Mouse (Mus musculus) stomach, embryonic 16.5 days (tissue): Measurements from ENCODE around the gene Ubb. TPM values are rescaled to one million over a fixed set of nuclear protein-coding genes. Genes with fewer than 3 reads are reported as not detected.

Source experiments
- ATAC-seq: fragments of 200-750 bp; cut with Nextera tagmentation; 2 replicates; pipeline ENCODE4 v1.8.0; 2017; ENCODE audit warnings: moderate number of reproducible peaks, moderate TSS enrichment; ENCODE audit not compliant: insufficient read depth, low FRiP score
- H3K27ac ChIP-seq: fragments of 300-500 bp; sonication (generic); 2 replicates; pipeline ENCODE4 v1.5.1; 2014; ENCODE audit warnings: low read length
- H3K27me3 ChIP-seq: fragments of 300-500 bp; sonication (generic); 2 replicates; pipeline ENCODE4 v1.6.1; 2014; ENCODE audit warnings: low read length, control low read depth, mixed read lengths; ENCODE audit not compliant: control insufficient read depth, insufficient read depth
- H3K36me3 ChIP-seq: fragments of 300-500 bp; sonication (generic); 2 replicates; pipeline ENCODE4 v1.6.1; 2014; ENCODE audit warnings: low read length; ENCODE audit not compliant: control insufficient read depth, insufficient read depth
- H3K4me1 ChIP-seq: fragments of 300-500 bp; sonication (generic); 2 replicates; pipeline ENCODE4 v1.6.1; 2014; ENCODE audit warnings: low read length, control low read depth, mixed read lengths; ENCODE audit not compliant: control insufficient read depth, insufficient read depth
- H3K4me2 ChIP-seq: fragments of 300-500 bp; sonication (generic); 2 replicates; pipeline ENCODE4 v1.6.1; 2014; ENCODE audit warnings: low read depth, low read length, mixed read lengths
- H3K4me3 ChIP-seq: fragments of 300-500 bp; sonication (generic); replicated peaks from 2 replicates; pipeline ENCODE4 v1.5.1; 2014; ENCODE audit warnings: mild to moderate bottlenecking, low read length
- H3K9ac ChIP-seq: fragments of 300-500 bp; sonication (generic); 2 replicates; pipeline ENCODE4 v1.6.1; 2014; ENCODE audit warnings: low read length
- H3K9me3 ChIP-seq: fragments of 300-500 bp; sonication (generic); replicated peaks from 2 replicates; pipeline ENCODE4 v1.6.1; 2016; ENCODE audit warnings: low read length, control low read depth; ENCODE audit not compliant: control insufficient read depth
- WGBS: fragments of 180-500 bp; shearing (Covaris S2); extraction: QIAGEN DNeasy Blood & Tissue Kit; methylation state at CpG from one replicate; pipeline ENCODE4 v1.1.7; 2014; 5-methylcytosine and 5-hydroxymethylcytosine counted together
- polyA plus RNA-seq: library from polyadenylated mRNA; unstranded; fragments of >200 nt; fragmentation: Nextera tagmentation; extraction: Ambion mirVana; gene quantifications from 2 replicates; pipeline ENCODE4 v1.2.1, GENCODE M21; 2015

Ubb gene
- polyA plus RNA-seq, 1 experiment from 2014 or later = 2,665 TPM

DNA sequence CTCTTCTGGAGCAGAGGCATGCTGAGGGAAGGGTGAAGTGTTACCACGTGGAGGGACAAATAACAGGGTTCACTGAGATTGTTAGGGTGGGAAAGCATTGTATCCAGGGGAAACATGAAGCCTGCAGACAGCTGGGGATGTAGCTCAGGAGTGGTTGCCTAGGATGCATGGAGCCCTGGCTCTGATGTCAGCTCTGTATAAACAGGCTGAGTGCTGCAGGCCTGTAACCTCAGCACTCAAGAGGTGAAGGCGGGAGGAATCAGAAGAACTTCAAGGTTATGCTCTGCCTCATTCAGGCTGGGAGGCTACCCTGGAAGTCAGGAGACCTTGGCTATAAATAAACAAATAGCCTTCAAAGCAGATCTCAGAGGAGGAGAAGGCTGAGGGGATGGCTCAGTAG, 32.0 kb upstream of the Ubb start:
- H3K27ac ChIP-seq = no peak overlapping the region

DNA sequence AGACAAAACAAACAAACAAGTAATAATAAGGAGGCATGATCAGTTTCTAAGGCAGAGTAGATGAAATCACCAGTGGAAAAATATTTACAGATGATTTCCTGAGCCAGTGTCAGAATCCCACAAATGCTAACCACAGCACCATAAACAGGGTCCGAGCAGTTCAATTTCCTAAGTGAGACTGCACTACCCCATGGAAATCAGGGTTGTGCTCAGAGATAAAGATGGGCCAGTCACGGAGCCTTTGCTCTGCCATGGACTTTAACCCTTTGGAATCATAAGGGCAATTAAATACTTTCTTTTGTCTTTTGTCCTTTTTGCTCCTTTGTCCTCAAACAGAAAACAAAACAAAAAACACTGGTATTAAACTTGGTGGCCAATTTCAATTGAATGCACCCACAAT, 28.7 kb upstream of the Ubb start:
- no peaks in the 10 kb centered on the region for H3K27me3 ChIP-seq
- H3K9me3 ChIP-seq = no peaks in the 10 kb centered on the region
- no peak for ATAC-seq
- no peak overlapping the region for H3K4me2 ChIP-seq
- H3K27ac ChIP-seq = no peak overlapping the region
- H3K4me1 ChIP-seq = no peaks in the 10 kb centered on the region
- no peak overlapping the region for H3K4me3 ChIP-seq
- no peak overlapping the region for H3K9ac ChIP-seq
- no peaks in the 10 kb centered on the region for H3K36me3 ChIP-seq
- 57% methylated on average over 2 of the region's 2 CpGs for WGBS

More for the DNA sequence above, 32.0 kb upstream of the Ubb start:
- no peaks in the 10 kb centered on the region for H3K27me3 ChIP-seq
- H3K36me3 ChIP-seq = no peaks in the 10 kb centered on the region
- 22% methylated on average over 2 of the region's 2 CpGs for WGBS
- no peaks in the 10 kb centered on the region for H3K9me3 ChIP-seq
- H3K9ac ChIP-seq = no peak overlapping the region
- no peak for ATAC-seq
- H3K4me2 ChIP-seq = no peak overlapping the region
- no peaks in the 10 kb centered on the region for H3K4me1 ChIP-seq
- no peak overlapping the region for H3K4me3 ChIP-seq

DNA sequence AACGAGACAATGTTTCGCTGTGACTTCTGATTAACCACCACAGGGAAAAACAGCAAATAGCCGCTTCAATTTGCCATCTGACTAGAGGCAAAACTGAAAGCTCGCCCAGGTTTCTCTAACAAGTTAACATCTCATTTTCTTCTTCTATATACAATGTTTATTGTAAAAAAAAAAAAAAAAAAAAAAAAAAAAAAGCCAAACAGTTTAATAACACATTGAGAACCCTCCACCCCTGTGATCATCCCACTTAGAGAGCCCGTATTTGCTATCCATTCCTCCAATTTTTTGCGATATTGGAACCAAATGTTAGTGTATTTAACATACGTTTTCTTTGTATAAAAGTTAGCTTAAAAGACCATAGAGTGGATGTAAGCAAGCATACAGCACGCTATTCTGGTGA, 13.9 kb upstream of the Ubb start:
- Histone ChIP-seq H3K4me3 (no peak overlapping the region), H3K27ac (no peak overlapping the region), H3K27me3 (peaks cover 4% of the 10 kb centered on the region; the same call in 1 of the 2 replicates), H3K36me3 (no peaks in the 10 kb centered on the region), H3K4me2 (no peak overlapping the region), H3K9me3 (no peaks in the 10 kb centered on the region), H3K4me1 (peaks cover 3% of the 10 kb centered on the region; the same call in 1 of the 2 replicates), H3K9ac (no peak overlapping the region)
- ATAC-seq = no peak
- 86% methylated on average over 8 of the region's 8 CpGs for WGBS

DNA sequence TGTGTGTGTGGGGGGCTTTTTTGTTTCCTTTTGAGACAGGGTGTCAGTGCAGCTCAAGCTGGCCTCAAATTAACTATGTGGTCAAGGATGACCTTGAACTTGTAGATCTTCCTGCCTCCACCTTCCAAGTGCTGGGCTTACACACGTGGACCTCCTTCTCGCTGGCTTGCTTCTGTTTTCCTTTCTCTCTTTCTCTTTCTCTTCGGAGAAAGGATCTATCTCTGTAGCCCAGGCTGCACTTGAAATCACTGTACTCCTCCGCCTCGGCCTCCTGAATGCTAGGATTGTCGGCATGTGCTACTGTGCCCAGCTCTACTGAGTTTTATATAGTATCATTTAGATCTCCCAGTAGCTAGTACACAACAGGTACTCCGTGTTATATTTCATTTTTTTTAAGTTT, 13.4 kb upstream of the Ubb start:
- no peaks in the 10 kb centered on the region for H3K9me3 ChIP-seq
- H3K27me3 ChIP-seq = peaks cover 4% of the 10 kb centered on the region; the same call in 1 of the 2 replicates
- peaks cover 3% of the 10 kb centered on the region; the same call in 1 of the 2 replicates for H3K4me1 ChIP-seq
- no peak overlapping the region for H3K9ac ChIP-seq
- 57% methylated on average over 7 of the region's 7 CpGs for WGBS
- no peak overlapping the region for H3K27ac ChIP-seq
- no peaks in the 10 kb centered on the region for H3K36me3 ChIP-seq
- H3K4me3 ChIP-seq = no peak overlapping the region
- no peak for ATAC-seq
- 0 out of 2 replicates have a peak overlapping the region, but pooled peaks have one; percentile 3 for H3K4me2 ChIP-seq

DNA sequence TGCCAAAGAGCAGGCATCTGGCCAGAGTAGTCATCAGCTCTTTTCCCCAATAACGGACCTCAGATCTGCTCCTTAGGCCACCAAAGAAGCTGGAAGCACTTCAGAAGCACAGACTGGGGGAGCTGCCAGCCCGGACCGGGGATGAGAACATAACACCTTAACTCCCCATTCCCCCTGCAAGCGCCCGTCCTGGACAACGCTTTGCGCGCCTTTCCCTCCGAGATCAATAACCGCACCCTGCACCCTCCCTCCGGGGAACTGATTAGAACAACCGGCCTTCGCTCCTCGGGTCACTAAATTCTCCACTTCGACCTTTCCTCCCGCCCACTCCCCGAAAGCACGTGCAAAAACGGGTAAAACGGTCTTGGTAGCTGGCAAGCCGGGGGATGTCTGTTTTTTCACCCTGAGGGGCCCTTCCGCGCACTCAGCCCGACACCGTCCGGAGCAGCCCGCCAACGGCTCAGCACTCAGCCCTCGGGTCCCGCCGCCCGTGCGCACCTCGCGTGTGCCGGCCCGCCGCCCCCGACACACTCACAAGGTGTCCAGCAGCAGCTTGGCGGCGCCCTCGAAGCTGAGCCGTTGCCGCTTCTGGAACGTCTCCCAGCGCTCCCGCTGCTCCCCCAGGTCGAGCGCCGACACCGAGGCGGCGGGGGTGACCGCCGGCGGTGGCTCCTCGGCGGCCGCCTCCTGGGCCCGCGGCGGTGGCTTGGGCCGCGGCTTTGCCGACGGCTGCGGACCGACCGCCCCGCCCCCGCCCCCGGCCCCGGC, 12.5 kb upstream of the Ubb start:
- WGBS = under 1% methylated on average over 71 of the region's 73 CpGs
- H3K4me2 ChIP-seq = peak overlapping the region; percentile 90
- peak; percentile 81 for ATAC-seq
- H3K27ac ChIP-seq = peak overlapping the region; percentile 34; the same call in 1 of the 2 replicates
- H3K27me3 ChIP-seq = peaks cover 4% of the 10 kb centered on the region; the same call in 1 of the 2 replicates
- H3K36me3 ChIP-seq = no peaks in the 10 kb centered on the region
- peak overlapping the region; percentile 79 for H3K4me3 ChIP-seq
- H3K9ac ChIP-seq = peak overlapping the region; percentile 92
- H3K4me1 ChIP-seq = peaks cover 3% of the 10 kb centered on the region; the same call in 1 of the 2 replicates
- H3K9me3 ChIP-seq = no peaks in the 10 kb centered on the region

DNA sequence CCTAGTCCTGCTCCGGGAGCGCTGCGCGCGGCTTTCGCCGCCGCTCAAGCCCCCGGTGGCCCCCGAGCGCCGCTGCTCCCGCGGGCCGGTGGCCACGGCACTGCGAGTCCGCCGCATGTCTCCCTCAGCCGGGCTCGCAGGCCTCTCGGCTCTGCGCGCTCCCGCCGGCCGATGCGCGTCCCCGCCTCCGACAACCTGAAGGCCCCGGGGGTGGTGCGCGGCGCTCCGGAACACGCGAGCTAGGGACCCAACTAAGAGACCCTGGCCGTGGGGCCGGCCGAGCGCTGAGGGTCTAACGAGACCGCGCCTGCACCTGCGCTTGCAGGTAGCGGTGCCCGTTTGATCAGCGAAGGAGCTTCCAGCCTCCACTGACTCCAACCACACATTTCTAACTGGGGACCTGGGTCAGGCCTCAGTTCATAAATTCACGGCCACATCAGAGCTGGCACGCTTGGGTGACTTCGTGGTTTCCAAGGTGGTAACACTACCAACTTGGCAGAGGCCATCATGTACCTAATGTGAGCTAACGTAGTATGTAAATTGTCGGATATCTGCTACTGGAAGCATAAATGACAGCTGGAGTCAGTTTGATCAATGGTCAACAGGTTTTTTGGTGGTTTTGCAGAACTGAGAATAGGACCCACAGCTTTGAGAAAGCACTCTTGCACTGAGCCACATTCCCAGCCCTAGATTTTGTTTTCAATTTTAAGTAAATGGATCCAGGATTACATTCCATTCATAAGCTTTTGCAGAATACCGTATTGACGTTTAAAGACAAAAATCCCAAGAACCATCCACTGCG, 11.7 kb upstream of the Ubb start, which contains the start of gene Cenpv:
Cenpv (minus strand) TSS at position 173 of the 802 bp plus-strand sequence.
- peak within 1 kb of the TSS; percentile 34; the same call in 1 of the 2 replicates for H3K27ac ChIP-seq
- no peaks in the 10 kb centered on the region for H3K36me3 ChIP-seq
- peak within 1 kb of the TSS; percentile 79 for H3K4me3 ChIP-seq
- no peaks in the 10 kb centered on the region for H3K9me3 ChIP-seq
- ATAC-seq = peak; percentile 83
- peaks cover 3% of the 10 kb centered on the region; the same call in 1 of the 2 replicates for H3K4me1 ChIP-seq
- WGBS = 7% methylated on average over 53 of the region's 57 CpGs
- peak within 1 kb of the TSS; percentile 90 for H3K4me2 ChIP-seq
- peaks cover 4% of the 10 kb centered on the region; the same call in 1 of the 2 replicates for H3K27me3 ChIP-seq
- H3K9ac ChIP-seq = peak within 1 kb of the TSS; percentile 92

DNA sequence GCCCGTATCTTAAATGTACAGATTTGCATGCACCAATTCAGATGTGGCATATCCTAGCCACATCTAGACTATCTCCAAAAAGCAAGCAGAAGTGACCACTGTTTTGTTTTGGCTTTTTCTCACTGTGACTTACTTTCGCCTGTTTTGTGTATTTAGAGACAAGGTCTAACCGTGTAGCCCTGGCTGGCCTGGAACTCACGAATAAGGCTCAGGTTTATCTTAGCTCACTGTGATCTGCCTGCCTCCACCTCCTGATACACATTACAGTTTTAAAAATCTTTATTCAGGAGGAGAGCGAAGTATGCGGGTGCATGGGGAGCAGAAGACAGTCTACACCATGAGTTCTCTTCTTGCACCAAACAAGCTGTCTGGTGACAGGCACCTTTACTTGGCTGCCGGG, 10.8 kb upstream of the Ubb start:
- 81% methylated on average over 7 of the region's 7 CpGs for WGBS
- H3K4me2 ChIP-seq = no peak overlapping the region
- H3K27me3 ChIP-seq = peaks cover 4% of the 10 kb centered on the region; the same call in 1 of the 2 replicates
- no peak overlapping the region for H3K9ac ChIP-seq
- H3K9me3 ChIP-seq = no peaks in the 10 kb centered on the region
- H3K4me3 ChIP-seq = no peak overlapping the region
- H3K27ac ChIP-seq = no peak overlapping the region
- no peak for ATAC-seq
- H3K4me1 ChIP-seq = peaks cover 3% of the 10 kb centered on the region; the same call in 1 of the 2 replicates
- no peaks in the 10 kb centered on the region for H3K36me3 ChIP-seq

DNA sequence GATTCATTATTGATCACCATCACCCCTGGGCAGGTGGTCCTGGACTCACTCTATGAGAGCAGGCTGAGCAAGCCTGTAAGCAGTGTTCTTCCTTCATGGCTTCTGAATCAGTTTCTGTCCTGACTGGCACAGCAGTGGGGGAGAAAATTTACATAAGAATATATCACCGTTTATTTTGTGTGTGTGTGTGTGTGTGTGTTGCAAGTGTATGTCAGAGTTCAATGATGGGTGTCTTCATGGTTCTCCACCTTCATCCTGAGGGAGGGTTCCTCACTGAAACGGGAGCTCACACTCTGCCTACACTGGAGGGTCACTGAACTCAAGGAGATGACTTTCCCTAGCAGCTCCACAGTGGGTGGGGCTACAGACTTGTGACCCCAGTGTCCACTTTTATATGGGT, 10.0 kb upstream of the Ubb start:
- Histone ChIP-seq H3K4me2 (no peak overlapping the region), H3K27me3 (peaks cover 4% of the 10 kb centered on the region; the same call in 1 of the 2 replicates), H3K36me3 (no peaks in the 10 kb centered on the region), H3K4me1 (peaks cover 3% of the 10 kb centered on the region; the same call in 1 of the 2 replicates), H3K4me3 (no peak overlapping the region), H3K27ac (no peak overlapping the region), H3K9ac (no peak overlapping the region), H3K9me3 (no peaks in the 10 kb centered on the region)
- WGBS = 55% methylated on average over 2 of the region's 2 CpGs
- ATAC-seq = no peak
